In genomic region chr4:141822979-141823378, GRCm38 (mm10) we compare ENCODE assay signal across 9 mouse cellular contexts. TPM values are rescaled to one million over a fixed set of nuclear protein-coding genes. Genes with fewer than 3 reads are reported as not detected.
DNase-seq lines count a peak whose midpoint lies in the region; ATAC-seq and TF ChIP-seq lines count a peak whose summit lies in the region.
"Had no signal": no experiment of that assay in that cellular context is flagged by ENCODE, and none has a peak within 500 bp of the region (broad histone marks: within the 10 kb centered on the region; RNA-seq: fewer than 3 reads in every experiment).

No protein-coding gene starts in this region.

- no peaks in the 10 kb centered on the region for H3K4me1 ChIP-seq in midbrain, embryonic 14.5 days (ENCODE audit: control insufficient read depth, insufficient read depth, low read length)
- no peaks in the 10 kb centered on the region; the same call in 1 of the 2 replicates for H3K4me1 ChIP-seq in midbrain, embryonic 10.5 days
- no peaks in the 10 kb centered on the region for H3K4me1 ChIP-seq in hindbrain, postnatal 0 days (ENCODE audit: insufficient read depth, low read length)
- H3K4me1 ChIP-seq in forebrain, embryonic 11.5 days (replicated peaks; ENCODE audit: control insufficient read depth, insufficient read depth, low read length), result no peaks in the 10 kb centered on the region

- no peak for ATAC-seq in midbrain, embryonic 14.5 days (ENCODE audit: low FRiP score, low TSS enrichment)
- no peak for ATAC-seq in hindbrain, postnatal 0 days
- ATAC-seq in forebrain, embryonic 11.5 days (replicated peaks; ENCODE audit: low FRiP score), result no peak

- TF ChIP-seq CTCF in brain, embryonic 14.5 days (IDR thresholded peaks at IDR 0.05; ENCODE audit: borderline replicate concordance, extremely low read depth, insufficient read depth, insufficient read length), result no peak
- TF ChIP-seq CTCF in hindbrain, postnatal 0 days (IDR thresholded peaks at IDR 0.05; ENCODE audit: low read depth), result no peak

- H3K4me2 ChIP-seq in midbrain, embryonic 14.5 days (ENCODE audit: low read length), result no peak overlapping the region
- H3K4me2 ChIP-seq in hindbrain, postnatal 0 days (ENCODE audit: low read depth, low read length), result no peak overlapping the region
- H3K4me2 ChIP-seq in forebrain, embryonic 11.5 days (ENCODE audit: low read depth, low read length, severe bottlenecking), result no peak overlapping the region

- TF ChIP-seq POLR2A in brain, embryonic 14.5 days (IDR thresholded peaks at IDR 0.05; ENCODE audit: borderline replicate concordance, extremely low read depth, insufficient read depth, insufficient read length, poor library complexity, severe bottlenecking), result no peak

- WGBS in midbrain, embryonic 14.5 days, result 72% methylated on average over 3 of the region's 3 CpGs
- WGBS in midbrain, embryonic 10.5 days, result 68% methylated on average over 3 of the region's 3 CpGs
- 54% methylated on average over 3 of the region's 3 CpGs for WGBS in hindbrain, postnatal 0 days
- 62% methylated on average over 3 of the region's 3 CpGs for WGBS in forebrain, embryonic 11.5 days

- H3K36me3 ChIP-seq in midbrain, embryonic 14.5 days (ENCODE audit: control insufficient read depth, insufficient read depth, low read length), result no peaks in the 10 kb centered on the region
- no peaks in the 10 kb centered on the region for H3K36me3 ChIP-seq in midbrain, embryonic 10.5 days
- H3K36me3 ChIP-seq in hindbrain, postnatal 0 days (ENCODE audit: insufficient read depth, low read length), result no peaks in the 10 kb centered on the region
- H3K36me3 ChIP-seq in forebrain, embryonic 11.5 days (ENCODE audit: control insufficient read depth, insufficient read depth, low read length), result no peaks in the 10 kb centered on the region

- no peak overlapping the region for H3K4me3 ChIP-seq in midbrain, embryonic 14.5 days (replicated peaks; ENCODE audit: low read depth, low read length)
- H3K4me3 ChIP-seq in midbrain, embryonic 10.5 days, result no peak overlapping the region
- no peak overlapping the region for H3K4me3 ChIP-seq in hindbrain, postnatal 0 days (ENCODE audit: low read length)
- no peak overlapping the region for H3K4me3 ChIP-seq in forebrain, embryonic 11.5 days (ENCODE audit: low read depth, low read length)

- H3K27me3 ChIP-seq in midbrain, embryonic 14.5 days (ENCODE audit: control insufficient read depth, insufficient read depth, low read length), result no peaks in the 10 kb centered on the region
- no peaks in the 10 kb centered on the region for H3K27me3 ChIP-seq in midbrain, embryonic 10.5 days (ENCODE audit: low read depth, poor library complexity, severe bottlenecking)
- H3K27me3 ChIP-seq in hindbrain, postnatal 0 days (ENCODE audit: insufficient read depth, low read length), result no peaks in the 10 kb centered on the region
- H3K27me3 ChIP-seq in forebrain, embryonic 11.5 days (ENCODE audit: control insufficient read depth, insufficient read depth, low read length), result no peaks in the 10 kb centered on the region

- peak; percentile 9 for DNase-seq in midbrain, embryonic 14.5 days
- DNase-seq in midbrain, embryonic 10.5 days (ENCODE audit: low spot score), result no peak
- peak; percentile 9 for DNase-seq in brain, embryonic 14.5 days (ENCODE audit: low read depth)
- DNase-seq in hindbrain, postnatal 0 days (ENCODE audit: low spot score), result peak; percentile 20
- DNase-seq in mesoderm, embryonic 11.5 days (ENCODE audit: low read depth, low spot score), result peak; percentile 17
- DNase-seq in adrenal gland, adult 2 months, result no peak
- DNase-seq in forebrain, embryonic 11.5 days (ENCODE audit: low spot score), result no peak
- DNase-seq: kidney, adult 2 months had no signal

- H3K9ac ChIP-seq in midbrain, embryonic 14.5 days (replicated peaks; ENCODE audit: low read length), result no peak overlapping the region
- H3K9ac ChIP-seq in hindbrain, postnatal 0 days (replicated peaks; ENCODE audit: low read length), result no peak overlapping the region
- H3K9ac ChIP-seq in forebrain, embryonic 11.5 days (ENCODE audit: low read length), result no peak overlapping the region

- H3K27ac ChIP-seq in midbrain, embryonic 14.5 days (replicated peaks; ENCODE audit: low read depth, low read length), result no peak overlapping the region
- no peak overlapping the region for H3K27ac ChIP-seq in midbrain, embryonic 10.5 days (replicated peaks)
- no peak overlapping the region for H3K27ac ChIP-seq in hindbrain, postnatal 0 days
- no peak overlapping the region for H3K27ac ChIP-seq in forebrain, embryonic 11.5 days (ENCODE audit: low read depth, low read length)
- H3K27ac ChIP-seq: macrophage had no signal

- no peaks in the 10 kb centered on the region for H3K9me3 ChIP-seq in midbrain, embryonic 14.5 days (ENCODE audit: control insufficient read depth, low read length)
- no peaks in the 10 kb centered on the region for H3K9me3 ChIP-seq in midbrain, embryonic 10.5 days (replicated peaks)
- H3K9me3 ChIP-seq in hindbrain, postnatal 0 days (ENCODE audit: low read length), result no peaks in the 10 kb centered on the region
- no peaks in the 10 kb centered on the region for H3K9me3 ChIP-seq in forebrain, embryonic 11.5 days (ENCODE audit: control insufficient read depth, low read length)

RNA-seq across cellular contexts. Expression of gene Cela2a, which starts 3.0 kb away (rescaled TPM):
- polyA plus RNA-seq in midbrain, embryonic 14.5 days (2014; fragmentation: Nextera tagmentation; extraction: Ambion mirVana), result not detected in 2 replicates
- polyA plus RNA-seq in midbrain, embryonic 10.5 days (2016; fragmentation: Nextera tagmentation; extraction: Ambion mirVana), result not detected in 2 replicates
- 0.19 and 0.21 TPM in 2 replicates for polyA plus RNA-seq in brain, embryonic 14.5 days (2012; rRNA removed)
- not detected in 2 replicates for total RNA-seq in hindbrain, postnatal 0 days (2014; rRNA removed)
- 0.23 and 0.26 TPM in 2 replicates for polyA plus RNA-seq in hindbrain, postnatal 0 days (2015; fragmentation: Nextera tagmentation; extraction: Ambion mirVana)
- total RNA-seq in adrenal gland, adult 2 months (2021), result not detected
- 0.25 and 0.59 TPM in 2 replicates for polyA plus RNA-seq in adrenal gland, adult 2 months (2012; rRNA removed)
- polyA plus RNA-seq in forebrain, embryonic 11.5 days (2014; fragmentation: Nextera tagmentation; extraction: Ambion mirVana), result not detected in 2 replicates
- polyA plus RNA-seq: macrophage had no signal

RNA-seq across cellular contexts. Expression of gene Ctrc, which starts 23.2 kb away (rescaled TPM):
- not detected in 2 replicates for polyA plus RNA-seq in midbrain, embryonic 14.5 days (2014; fragmentation: Nextera tagmentation; extraction: Ambion mirVana)
- polyA plus RNA-seq in midbrain, embryonic 10.5 days (2016; fragmentation: Nextera tagmentation; extraction: Ambion mirVana), result not detected in 2 replicates
- polyA plus RNA-seq in brain, embryonic 14.5 days (2012; rRNA removed), result not detected in 2 replicates
- total RNA-seq in hindbrain, postnatal 0 days (2014; rRNA removed), result not detected in 2 replicates
- not detected in 2 replicates for polyA plus RNA-seq in hindbrain, postnatal 0 days (2015; fragmentation: Nextera tagmentation; extraction: Ambion mirVana)
- not detected for total RNA-seq in adrenal gland, adult 2 months (2021)
- polyA plus RNA-seq in adrenal gland, adult 2 months (2012; rRNA removed), result not detected in 2 replicates
- polyA plus RNA-seq in forebrain, embryonic 11.5 days (2014; fragmentation: Nextera tagmentation; extraction: Ambion mirVana), result not detected in 2 replicates
- polyA plus RNA-seq: kidney, adult 2 months; macrophage had no signal

RNA-seq across cellular contexts. Expression of gene Casp9, which starts 29.6 kb away (rescaled TPM):
- polyA plus RNA-seq in midbrain, embryonic 14.5 days (2014; fragmentation: Nextera tagmentation; extraction: Ambion mirVana), result 18.4 and 18.5 TPM in 2 replicates
- 24.4 and 28.8 TPM in 2 replicates for polyA plus RNA-seq in midbrain, embryonic 10.5 days (2016; fragmentation: Nextera tagmentation; extraction: Ambion mirVana)
- 27.8 and 29.2 TPM in 2 replicates for polyA plus RNA-seq in brain, embryonic 14.5 days (2012; rRNA removed)
- 25.9 and 29.1 TPM in 2 replicates for total RNA-seq in hindbrain, postnatal 0 days (2014; rRNA removed)
- 17.9 and 20.3 TPM in 2 replicates for polyA plus RNA-seq in hindbrain, postnatal 0 days (2015; fragmentation: Nextera tagmentation; extraction: Ambion mirVana)
- total RNA-seq in adrenal gland, adult 2 months (2021), result 10 to 100 TPM; 18.2 to 22.0 TPM
- polyA plus RNA-seq in adrenal gland, adult 2 months (2012; rRNA removed), result 16.6 and 19.3 TPM in 2 replicates
- 20.4 and 21.2 TPM in 2 replicates for polyA plus RNA-seq in forebrain, embryonic 11.5 days (2014; fragmentation: Nextera tagmentation; extraction: Ambion mirVana)

RNA-seq across cellular contexts. Expression of gene Dnajc16, which starts 32.2 kb away (rescaled TPM):
- 6.0 and 6.7 TPM in 2 replicates for polyA plus RNA-seq in midbrain, embryonic 14.5 days (2014; fragmentation: Nextera tagmentation; extraction: Ambion mirVana)
- polyA plus RNA-seq in midbrain, embryonic 10.5 days (2016; fragmentation: Nextera tagmentation; extraction: Ambion mirVana), result 4.4 and 5.3 TPM in 2 replicates
- 17.7 and 19.9 TPM in 2 replicates for polyA plus RNA-seq in brain, embryonic 14.5 days (2012; rRNA removed)
- 17.5 and 21.0 TPM in 2 replicates for total RNA-seq in hindbrain, postnatal 0 days (2014; rRNA removed)
- 6.1 and 6.8 TPM in 2 replicates for polyA plus RNA-seq in hindbrain, postnatal 0 days (2015; fragmentation: Nextera tagmentation; extraction: Ambion mirVana)
- 10 to 100 TPM; 21.3 to 29.6 TPM for total RNA-seq in adrenal gland, adult 2 months (2021)
- polyA plus RNA-seq in adrenal gland, adult 2 months (2012; rRNA removed), result 13.2 and 14.4 TPM in 2 replicates
- polyA plus RNA-seq in forebrain, embryonic 11.5 days (2014; fragmentation: Nextera tagmentation; extraction: Ambion mirVana), result 4.2 and 4.3 TPM in 2 replicates

RNA-seq across cellular contexts. Expression of gene Efhd2, which starts 51.7 kb away (rescaled TPM):
- 53.8 and 54.0 TPM in 2 replicates for polyA plus RNA-seq in midbrain, embryonic 14.5 days (2014; fragmentation: Nextera tagmentation; extraction: Ambion mirVana)
- 50.1 and 69.2 TPM in 2 replicates for polyA plus RNA-seq in midbrain, embryonic 10.5 days (2016; fragmentation: Nextera tagmentation; extraction: Ambion mirVana)
- 72.6 and 78.7 TPM in 2 replicates for polyA plus RNA-seq in brain, embryonic 14.5 days (2012; rRNA removed)
- 39.4 and 49.2 TPM in 2 replicates for total RNA-seq in hindbrain, postnatal 0 days (2014; rRNA removed)
- polyA plus RNA-seq in hindbrain, postnatal 0 days (2015; fragmentation: Nextera tagmentation; extraction: Ambion mirVana), result 62.5 and 64.8 TPM in 2 replicates
- 10 to 100 TPM; 26.9 to 30.7 TPM for total RNA-seq in adrenal gland, adult 2 months (2021)
- polyA plus RNA-seq in adrenal gland, adult 2 months (2012; rRNA removed), result 61.4 and 62.8 TPM in 2 replicates
- 43.4 and 45.3 TPM in 2 replicates for polyA plus RNA-seq in forebrain, embryonic 11.5 days (2014; fragmentation: Nextera tagmentation; extraction: Ambion mirVana)

Comparison
In these comparisons a context has a peak if more than half of its experiments do, and no peak if none do; other contexts are left out.
1. DNase-seq: peak in midbrain, embryonic 14.5 days (single experiment), brain, embryonic 14.5 days (single experiment), hindbrain, postnatal 0 days (single experiment) and mesoderm, embryonic 11.5 days (single experiment); none in midbrain, embryonic 10.5 days (single experiment), adrenal gland, adult 2 months (single experiment) and forebrain, embryonic 11.5 days (single experiment).